Mouse (Mus musculus): ENCODE data around the gene Homer1. TPM values are rescaled to one million over a fixed set of nuclear protein-coding genes. Genes with fewer than 3 reads are reported as not detected.

Gene Homer1
- polyA plus RNA-seq, 1 experiment from 2014 or later = 15.1 TPM

- no peaks in the 10 kb centered on the region for H3K27me3 ChIP-seq
- DNase-seq (ENCODE audit: low read depth, low spot score) (no peak), ATAC-seq (no peak)
- ChIA-PET POLR2A (no interaction called here), CTCF (interaction anchor here (1.0 kb wide), 1 partner anchor 9 kb away, joined by 4 read pairs; no protein-coding TSS in a partner anchor)
- no peak for TF ChIP-seq CTCF (IDR thresholded peaks at IDR 0.05)
- in situ Hi-C loops (cut with MboI; ENCODE audit: low pct_unique_long_range_greater_than_20kb) = no loop called here
Observed at GRCm38 (mm10) chr13:93368812-93369584, 69.6 kb downstream of the Homer1 start.

- no peak for DNase-seq (ENCODE audit: low read depth, low spot score)
- TF ChIP-seq CTCF (IDR thresholded peaks at IDR 0.05) = peak; percentile 26
- ChIA-PET POLR2A (no interaction called here), CTCF (no interaction called here)
- in situ Hi-C loops (cut with MboI; ENCODE audit: low pct_unique_long_range_greater_than_20kb) = no loop called here
- no peak for ATAC-seq
- no peaks in the 10 kb centered on the region for H3K27me3 ChIP-seq
Observed at GRCm38 (mm10) chr13:93374457-93374856, 75.0 kb downstream of the Homer1 start.

- CTCF ChIA-PET = interaction anchor here (1.0 to 1.5 kb wide), 2 partner anchors 10 to 20 kb away, joined by 3 to 4 read pairs; no protein-coding TSS in a partner anchor
- no peak for TF ChIP-seq CTCF (IDR thresholded peaks at IDR 0.05)
- no peaks in the 10 kb centered on the region for H3K27me3 ChIP-seq
- no peak for DNase-seq (ENCODE audit: low read depth, low spot score)
- POLR2A ChIA-PET = no interaction called here
- in situ Hi-C loops (cut with MboI; ENCODE audit: low pct_unique_long_range_greater_than_20kb) = no loop called here
- ATAC-seq = no peak
Observed at GRCm38 (mm10) chr13:93378493-93378892, 79.1 kb downstream of the Homer1 start.

GRCm38 (mm10) chr13:93380399-93381063 is 81.1 kb downstream of the Homer1 start:
- ATAC-seq (no peak), DNase-seq (ENCODE audit: low read depth, low spot score) (no peak)
- no peaks in the 10 kb centered on the region for H3K27me3 ChIP-seq
- TF ChIP-seq CTCF (IDR thresholded peaks at IDR 0.05) = no peak
- POLR2A ChIA-PET = no interaction called here
- in situ Hi-C loops (cut with MboI; ENCODE audit: low pct_unique_long_range_greater_than_20kb) = no loop called here
- CTCF ChIA-PET = no interaction called here

GRCm38 (mm10) chr13:93381301-93381700 is 81.9 kb downstream of the Homer1 start:
- CTCF ChIA-PET = no interaction called here
- POLR2A ChIA-PET = no interaction called here
- no peaks in the 10 kb centered on the region for H3K27me3 ChIP-seq
- no peak for DNase-seq (ENCODE audit: low read depth, low spot score)
- TF ChIP-seq CTCF (IDR thresholded peaks at IDR 0.05) = no peak
- in situ Hi-C loops (cut with MboI; ENCODE audit: low pct_unique_long_range_greater_than_20kb) = no loop called here
- no peak for ATAC-seq

GRCm38 (mm10) chr13:93383092-93383491 is 83.7 kb downstream of the Homer1 start:
- ATAC-seq (no peak), DNase-seq (ENCODE audit: low read depth, low spot score) (no peak)
- H3K27me3 ChIP-seq = no peaks in the 10 kb centered on the region
- ChIA-PET CTCF (no interaction called here), POLR2A (no interaction called here)
- in situ Hi-C loops (cut with MboI; ENCODE audit: low pct_unique_long_range_greater_than_20kb) = no loop called here
- no peak for TF ChIP-seq CTCF (IDR thresholded peaks at IDR 0.05)

- ChIA-PET POLR2A (no interaction called here), CTCF (no interaction called here)
- H3K27me3 ChIP-seq = no peaks in the 10 kb centered on the region
- DNase-seq (ENCODE audit: low read depth, low spot score) (no peak), ATAC-seq (no peak)
- TF ChIP-seq CTCF (IDR thresholded peaks at IDR 0.05) = no peak
- in situ Hi-C loops (cut with MboI; ENCODE audit: low pct_unique_long_range_greater_than_20kb) = no loop called here
Observed at GRCm38 (mm10) chr13:93383620-93384019, 84.2 kb downstream of the Homer1 start.

GRCm38 (mm10) chr13:93384481-93384880 is 85.0 kb downstream of the Homer1 start:
- ATAC-seq = no peak
- in situ Hi-C loops (cut with MboI; ENCODE audit: low pct_unique_long_range_greater_than_20kb) = no loop called here
- H3K27me3 ChIP-seq = no peaks in the 10 kb centered on the region
- POLR2A ChIA-PET = no interaction called here
- CTCF ChIA-PET = no interaction called here
- DNase-seq (ENCODE audit: low read depth, low spot score) = no peak
- TF ChIP-seq CTCF (IDR thresholded peaks at IDR 0.05) = no peak

GRCm38 (mm10) chr13:93385147-93385546 is 85.7 kb downstream of the Homer1 start:
- ATAC-seq (no peak), DNase-seq (ENCODE audit: low read depth, low spot score) (no peak)
- POLR2A ChIA-PET = no interaction called here
- CTCF ChIA-PET = no interaction called here
- H3K27me3 ChIP-seq = no peaks in the 10 kb centered on the region
- in situ Hi-C loops (cut with MboI; ENCODE audit: low pct_unique_long_range_greater_than_20kb) = no loop called here
- TF ChIP-seq CTCF (IDR thresholded peaks at IDR 0.05) = no peak

- in situ Hi-C loops (cut with MboI; ENCODE audit: low pct_unique_long_range_greater_than_20kb) = no loop called here
- no peak for DNase-seq (ENCODE audit: low read depth, low spot score)
- CTCF ChIA-PET = interaction anchor here (0.8 to 1.3 kb wide), 2 partner anchors 11 to 451 kb away, joined by 3 to 6 read pairs; no protein-coding TSS in a partner anchor
- no peak for TF ChIP-seq CTCF (IDR thresholded peaks at IDR 0.05)
- no peak for ATAC-seq
- POLR2A ChIA-PET = no interaction called here
- no peaks in the 10 kb centered on the region for H3K27me3 ChIP-seq
Observed at GRCm38 (mm10) chr13:93387440-93387839, 88.0 kb downstream of the Homer1 start.

GRCm38 (mm10) chr13:93388594-93389241 is 89.3 kb downstream of the Homer1 start:
- CTCF ChIA-PET = interaction anchor here (0.9 to 1.3 kb wide), 3 partner anchors 11 to 453 kb away, joined by 3 read pairs; no protein-coding TSS in a partner anchor
- in situ Hi-C loops (cut with MboI; ENCODE audit: low pct_unique_long_range_greater_than_20kb) = no loop called here
- POLR2A ChIA-PET = no interaction called here
- ATAC-seq (no peak), DNase-seq (ENCODE audit: low read depth, low spot score) (no peak)
- no peaks in the 10 kb centered on the region for H3K27me3 ChIP-seq
- TF ChIP-seq CTCF (IDR thresholded peaks at IDR 0.05) = no peak

Data from Patski (cell line).